Mouse (Mus musculus) cortical plate, adult 2 months (tissue): ENCODE data around the gene Cryaa. TPM values are rescaled to one million over a fixed set of nuclear protein-coding genes. Genes with fewer than 3 reads are reported as not detected.

Experiments used
- H3K27ac ChIP-seq: fragments of 200-500 bp; 2 replicates; pipeline ENCODE4 v1.5.1; 2012; ENCODE audit warnings: low read length, control low read depth, inconsistent platforms; ENCODE audit not compliant: insufficient read depth
- H3K4me1 ChIP-seq: fragments of 200-500 bp; 2 replicates; pipeline ENCODE4 v1.6.1; 2011; ENCODE audit warnings: low read length; ENCODE audit not compliant: control insufficient read depth, insufficient read depth
- H3K4me3 ChIP-seq: fragments of 200-500 bp; 2 replicates; pipeline ENCODE4 v1.5.1; 2011; ENCODE audit warnings: mild to moderate bottlenecking, low read length, control low read depth; ENCODE audit not compliant: insufficient read depth
- CTCF ChIP-seq: fragments of 200-500 bp; IDR thresholded peaks from 2 replicates; pipeline ENCODE4 v1.5.1; 2011; ENCODE audit warnings: mild to moderate bottlenecking, control low read depth, low read length; ENCODE audit not compliant: insufficient read depth; ENCODE audit errors: extremely low read depth
- POLR2A ChIP-seq: fragments of 200-500 bp; IDR thresholded peaks from 2 replicates; pipeline ENCODE4 v1.6.1; 2011; ENCODE audit warnings: mild to moderate bottlenecking, low read length, control low read depth; ENCODE audit not compliant: insufficient read depth; ENCODE audit errors: extremely low read depth
- polyA plus RNA-seq: library from polyadenylated mRNA; depleted of rRNA; stranded (reverse); fragments of >200 nt; gene quantifications from 2 replicates; pipeline ENCODE4 v1.2.3, GENCODE M21; 2012

Cryaa gene
- polyA plus RNA-seq, 1 experiment, result 0.21 TPM

DNA sequence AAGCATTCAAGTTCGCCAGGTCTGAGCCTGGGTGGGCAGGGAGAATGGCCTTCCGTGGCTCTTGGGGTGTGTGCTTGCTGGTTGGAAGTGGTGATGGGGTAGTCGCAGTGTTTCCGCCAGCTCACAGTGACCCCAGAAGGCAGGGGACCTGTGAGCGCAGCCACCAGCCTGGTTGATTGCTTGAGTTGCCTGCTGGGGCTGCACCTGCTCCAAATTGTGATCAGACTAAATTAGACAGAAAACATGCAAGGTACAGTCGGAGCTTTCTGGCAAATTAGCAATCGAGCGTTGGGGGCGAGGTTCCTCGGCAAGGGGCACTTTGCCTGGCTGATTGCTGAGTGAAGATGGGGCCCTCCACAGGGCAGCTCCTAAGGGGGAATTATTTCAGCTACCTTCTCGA is 20.7 kb downstream of the Cryaa start:
- TF ChIP-seq POLR2A (no peak), CTCF (no peak)
- Histone ChIP-seq H3K27ac (no peak overlapping the region), H3K4me1 (no peaks in the 10 kb centered on the region), H3K4me3 (no peak overlapping the region)

GRCm38 (mm10) chr17:31703276-31703980 is 25.8 kb downstream of the Cryaa start:
- Histone ChIP-seq H3K4me3 (no peak overlapping the region), H3K27ac (no peak overlapping the region), H3K4me1 (no peaks in the 10 kb centered on the region)
- TF ChIP-seq CTCF, result no peak
- no peak for TF ChIP-seq POLR2A

- no peak for TF ChIP-seq POLR2A
- TF ChIP-seq CTCF, result no peak
- no peak overlapping the region for H3K27ac ChIP-seq
- no peaks in the 10 kb centered on the region for H3K4me1 ChIP-seq
- H3K4me3 ChIP-seq, result no peak overlapping the region
Measured at GRCm38 (mm10) chr17:31705271-31706020, 27.8 kb downstream of the Cryaa start.

DNA sequence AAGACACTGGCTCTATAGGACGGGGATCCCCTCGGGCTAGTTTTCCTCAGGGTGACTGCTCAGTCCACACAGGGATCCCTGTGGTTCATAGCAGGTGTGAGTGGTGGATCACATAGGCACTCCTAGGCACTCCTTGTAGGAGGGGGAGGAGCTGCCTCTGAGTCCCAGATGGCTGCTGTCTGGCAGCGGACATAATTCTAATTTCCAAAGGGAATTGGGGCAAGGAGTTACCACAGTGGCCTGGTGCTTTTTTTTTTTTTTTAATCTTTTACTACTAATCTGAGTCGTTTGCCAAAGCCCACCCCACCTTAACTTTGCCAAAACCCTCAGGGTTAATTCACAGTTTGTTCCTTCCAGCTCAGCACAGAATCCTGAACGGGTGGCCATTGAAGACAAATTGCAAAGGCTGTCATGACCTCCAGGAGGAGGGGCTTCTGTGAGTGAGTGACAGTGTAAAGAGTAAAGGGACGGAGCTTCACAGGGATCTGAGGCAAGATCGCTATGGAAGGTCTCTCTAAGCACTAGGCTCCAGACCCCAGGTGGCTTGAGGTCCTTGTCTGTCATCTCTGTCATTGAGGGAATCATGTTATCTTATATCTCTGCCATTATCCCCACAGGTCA is 31.6 kb downstream of the Cryaa start:
- TF ChIP-seq POLR2A (no peak), CTCF (no peak)
- no peak overlapping the region for H3K27ac ChIP-seq

DNA sequence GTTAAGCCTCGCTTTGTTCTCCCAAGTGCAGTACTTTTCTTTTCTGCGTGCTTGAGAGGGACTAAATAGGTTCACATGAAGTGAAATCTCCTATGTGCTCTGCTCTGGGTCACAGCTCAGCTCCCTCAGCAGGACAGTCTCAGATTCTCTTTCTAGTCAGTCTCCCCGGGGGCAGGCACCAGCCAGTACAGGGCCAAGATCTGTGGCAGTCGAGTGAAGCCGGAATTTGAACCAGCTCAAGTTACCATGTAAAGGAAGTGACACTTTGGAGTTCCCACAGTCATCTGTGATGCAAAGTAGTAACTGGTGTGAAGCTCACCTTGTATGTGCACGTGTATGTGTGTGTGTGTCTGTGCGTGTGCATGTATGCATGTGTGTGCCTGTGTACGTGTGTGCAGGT is 32.8 kb downstream of the Cryaa start:
- H3K4me3 ChIP-seq, result no peak overlapping the region

More for the DNA sequence above, 31.6 kb downstream of the Cryaa start:
- no peaks in the 10 kb centered on the region for H3K4me1 ChIP-seq
- H3K4me3 ChIP-seq, result no peak overlapping the region

GRCm38 (mm10) chr17:31713709-31714108 is 36.1 kb downstream of the Cryaa start:
- Histone ChIP-seq H3K27ac (no peak overlapping the region), H3K4me3 (no peak overlapping the region), H3K4me1 (no peaks in the 10 kb centered on the region)
- TF ChIP-seq POLR2A (no peak), CTCF (no peak)

More for the DNA sequence above, 32.8 kb downstream of the Cryaa start:
- TF ChIP-seq POLR2A, result no peak
- TF ChIP-seq CTCF, result no peak
- H3K27ac ChIP-seq, result no peak overlapping the region
- H3K4me1 ChIP-seq, result no peaks in the 10 kb centered on the region

GRCm38 (mm10) chr17:31714125-31714524 is 36.5 kb downstream of the Cryaa start:
- Histone ChIP-seq H3K4me3 (no peak overlapping the region), H3K27ac (no peak overlapping the region), H3K4me1 (no peaks in the 10 kb centered on the region)
- TF ChIP-seq POLR2A, result no peak

GRCm38 (mm10) chr17:31715006-31715405 is 37.4 kb downstream of the Cryaa start:
- H3K27ac ChIP-seq, result no peak overlapping the region
- H3K4me1 ChIP-seq, result no peaks in the 10 kb centered on the region
- TF ChIP-seq CTCF (no peak), POLR2A (no peak)
- H3K4me3 ChIP-seq, result no peak overlapping the region

- Histone ChIP-seq H3K4me3 (no peak overlapping the region), H3K27ac (no peak overlapping the region), H3K4me1 (no peaks in the 10 kb centered on the region)
- no peak for TF ChIP-seq POLR2A
- no peak for TF ChIP-seq CTCF
Measured at GRCm38 (mm10) chr17:31721637-31722036, 44.0 kb downstream of the Cryaa start.
